Mouse (Mus musculus) ovary, postnatal 36 days (tissue): ENCODE measurements around the gene Isg20.

Source experiments
- DNase-seq: peaks from one replicate; pipeline ENCODE4 v3.0.0; 2022; ENCODE audit warnings: low spot score, mixed read lengths

The Isg20 gene

GRCm38 (mm10) chr7:78958499-78959073, 45.4 kb downstream of the Isg20 start:
- no peak for DNase-seq

- no peak for DNase-seq
Measured at GRCm38 (mm10) chr7:78963891-78964290, 50.7 kb downstream of the Isg20 start.
